Mouse (Mus musculus) liver, embryonic 14.5 days (tissue): ENCODE results near the gene Cwc27.

Source experiments
- CTCF ChIP-seq: IDR thresholded peaks from 2 replicates; pipeline ENCODE4 v1.5.1; 2016; ENCODE audit warnings: antibody characterized with exemption, low read depth, control low read depth
- EP300 ChIP-seq: IDR thresholded peaks from 2 replicates; pipeline ENCODE4 v1.6.1; 2016; ENCODE audit warnings: antibody characterized with exemption, low read depth

DNA sequence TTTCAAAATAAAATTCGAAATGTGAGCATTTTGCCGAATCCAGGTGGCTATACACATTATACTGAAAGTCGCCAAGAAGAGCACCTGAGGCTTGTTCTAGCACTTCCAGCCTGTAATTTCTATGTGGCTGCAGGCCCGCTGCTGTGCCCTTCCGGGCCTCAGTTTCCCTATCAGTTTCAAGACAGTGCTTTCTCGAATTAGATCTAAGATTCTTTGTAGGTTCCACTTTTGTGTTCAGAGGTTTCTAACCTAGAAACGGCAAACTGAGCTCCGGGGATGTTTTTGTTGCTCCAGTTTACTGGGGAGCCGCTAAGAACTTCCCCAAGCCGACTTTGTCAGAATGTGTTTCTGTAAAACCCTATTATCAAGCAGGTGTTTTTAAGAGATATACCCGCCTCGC is 754 bp upstream of the Cwc27 start:
- TF ChIP-seq CTCF (no peak), EP300 (peak; percentile 21; the same call in 1 of the 2 replicates)
